Mouse (Mus musculus): ENCODE results near the gene Vipr1.
A peak's percentile ranks its signal among the peaks of the same experiment; 100 is the strongest.

The Vipr1 gene

GRCm38 (mm10) chr9:121633306-121633705 lies 9.2 kb upstream of the Vipr1 start:
- no peak for DNase-seq (ENCODE audit: low read depth)

DNA sequence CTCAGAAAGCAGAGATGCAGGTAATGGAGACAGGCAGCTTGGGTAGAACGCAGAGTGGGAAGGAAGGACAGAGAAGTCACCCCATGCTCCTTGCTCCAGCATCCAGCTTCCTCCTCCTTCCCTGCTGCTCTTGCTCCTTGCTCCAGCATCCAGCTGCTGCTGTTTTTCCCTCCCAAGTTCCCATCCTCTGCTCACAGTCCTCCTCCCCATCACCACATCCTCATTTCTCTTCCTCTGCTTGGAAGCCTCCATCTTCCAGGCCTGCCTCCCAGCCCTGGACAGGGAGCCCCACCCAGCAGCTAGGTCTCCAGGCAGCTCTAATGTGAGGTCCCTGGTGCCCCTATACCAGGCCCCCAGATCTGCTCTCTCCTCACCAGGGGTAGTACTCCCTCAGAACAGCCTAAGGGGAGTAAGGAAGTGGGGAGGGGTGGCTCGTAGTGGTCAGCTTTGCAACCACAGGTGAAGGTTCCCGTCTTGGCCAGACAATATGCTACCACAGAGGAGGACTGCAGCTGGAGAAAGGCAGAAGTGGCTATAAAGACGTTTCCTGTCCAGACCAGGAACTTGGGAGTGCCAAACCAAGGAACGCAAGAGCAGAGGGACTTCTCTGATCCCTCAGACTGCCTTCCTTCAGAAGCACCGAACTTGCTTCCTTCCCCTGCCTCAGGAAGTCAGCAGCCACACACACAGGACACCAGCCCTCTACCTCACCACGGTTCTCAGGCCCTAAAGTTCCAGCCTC lies 6.5 kb upstream of the Vipr1 start:
- no peak for DNase-seq (ENCODE audit: low read depth)

GRCm38 (mm10) chr9:121639790-121640189 lies 2.7 kb upstream of the Vipr1 start:
- no peak for DNase-seq (ENCODE audit: low read depth)

DNA sequence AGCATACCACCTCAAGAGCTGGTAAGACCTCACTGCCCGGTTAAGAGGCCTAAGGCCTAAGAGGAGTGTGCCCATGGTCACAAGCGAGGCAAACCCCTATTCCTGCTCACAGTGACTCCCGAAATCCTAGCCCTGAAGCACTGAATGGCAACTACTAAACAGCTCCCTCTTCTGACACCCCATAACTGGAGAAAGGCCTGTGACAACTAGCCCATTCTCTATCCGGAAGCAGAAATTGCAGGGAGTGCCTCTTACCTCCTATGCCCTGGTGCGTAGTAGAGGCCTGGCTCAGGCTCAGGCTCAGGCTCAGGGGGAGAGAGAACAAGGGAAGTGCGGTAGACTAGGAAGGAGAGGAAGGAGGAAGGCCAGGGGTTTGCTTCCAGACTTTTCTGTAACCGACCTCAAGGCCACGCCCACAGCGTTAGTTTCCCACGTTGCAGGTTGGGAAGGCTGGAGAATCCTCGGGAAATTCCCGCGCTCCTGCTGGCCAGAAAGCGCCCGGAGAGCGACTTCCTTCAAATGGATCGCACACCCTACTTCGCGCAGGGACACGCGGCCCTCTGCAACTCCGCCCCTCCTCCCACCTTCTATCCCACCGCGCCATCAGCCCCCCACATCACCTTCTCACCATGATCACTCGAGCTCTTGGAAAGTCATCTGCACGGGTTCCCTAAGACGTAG lies 1.1 kb upstream of the Vipr1 start:
- DNase-seq (ENCODE audit: low read depth): peak; percentile 54

DNA sequence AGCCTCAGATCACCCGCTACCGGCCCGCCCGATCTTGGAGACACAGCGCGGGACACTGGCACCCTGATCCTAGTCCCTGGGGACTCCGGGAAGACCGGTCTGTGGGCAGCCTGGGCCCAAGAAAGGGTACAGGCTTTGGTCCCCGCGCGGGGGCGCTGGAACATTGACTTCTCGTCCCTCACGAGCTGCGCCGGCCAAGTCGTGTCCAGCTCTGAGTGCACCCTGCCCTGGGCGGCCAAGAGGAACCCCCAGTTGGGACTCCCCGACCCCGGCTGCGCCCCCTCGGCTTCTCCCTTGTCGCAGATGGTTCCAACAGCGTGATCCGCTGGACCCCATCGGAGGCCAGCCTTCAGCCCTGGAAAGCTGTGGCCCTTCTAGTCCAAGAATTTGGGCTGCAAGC lies 515 bp upstream of the Vipr1 start, which contains the start of gene Lyzl4:
Gene Lyzl4, minus strand, starts transcription at position 96 of the 400 bp plus-strand sequence.
- peak; percentile 84 for DNase-seq (ENCODE audit: low read depth)

DNA sequence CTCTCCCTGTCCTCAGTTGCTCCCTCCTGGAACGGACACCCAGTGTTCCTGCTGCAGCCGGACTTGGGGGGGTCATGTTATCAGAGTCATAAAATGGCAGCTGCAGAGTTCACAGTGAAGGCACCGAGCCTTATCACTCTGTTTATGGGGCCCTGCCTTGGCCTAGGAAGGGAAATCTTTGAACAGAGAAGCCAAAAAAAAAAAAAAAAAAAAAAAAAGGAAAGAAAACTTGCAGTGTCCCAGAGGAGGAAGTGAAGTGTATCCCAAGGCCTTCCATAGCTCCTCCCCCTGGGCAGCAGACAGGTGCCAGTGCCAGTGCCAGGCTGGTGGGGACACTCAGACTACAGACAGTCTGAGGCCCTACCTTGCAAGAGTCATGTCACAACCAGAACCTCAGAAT lies 2.3 kb downstream of the Vipr1 start:
- DNase-seq (ENCODE audit: low read depth): no peak

GRCm38 (mm10) chr9:121647026-121647425 lies 4.5 kb downstream of the Vipr1 start:
- DNase-seq (ENCODE audit: low read depth): peak; percentile 66

DNA sequence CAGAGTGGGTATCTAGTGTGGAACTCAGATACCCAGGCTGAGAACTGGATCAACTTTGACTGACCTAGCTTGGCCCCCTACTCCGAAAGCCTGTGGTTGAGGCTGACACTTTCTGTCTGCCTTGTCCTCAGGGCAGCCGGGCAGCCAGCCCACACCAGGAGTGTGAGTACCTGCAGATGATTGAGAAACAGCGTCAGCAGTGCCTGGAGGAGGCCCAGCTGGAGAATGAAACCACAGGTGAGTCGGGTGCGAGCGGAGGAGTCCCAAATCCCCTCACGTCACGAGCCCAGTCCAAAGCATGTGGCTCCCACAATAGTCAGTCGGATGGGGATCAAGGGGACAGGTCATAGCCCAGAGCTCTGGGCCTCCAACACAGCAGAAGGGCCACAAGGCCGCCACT lies 11.2 kb downstream of the Vipr1 start:
- DNase-seq (ENCODE audit: low read depth): no peak

DNA sequence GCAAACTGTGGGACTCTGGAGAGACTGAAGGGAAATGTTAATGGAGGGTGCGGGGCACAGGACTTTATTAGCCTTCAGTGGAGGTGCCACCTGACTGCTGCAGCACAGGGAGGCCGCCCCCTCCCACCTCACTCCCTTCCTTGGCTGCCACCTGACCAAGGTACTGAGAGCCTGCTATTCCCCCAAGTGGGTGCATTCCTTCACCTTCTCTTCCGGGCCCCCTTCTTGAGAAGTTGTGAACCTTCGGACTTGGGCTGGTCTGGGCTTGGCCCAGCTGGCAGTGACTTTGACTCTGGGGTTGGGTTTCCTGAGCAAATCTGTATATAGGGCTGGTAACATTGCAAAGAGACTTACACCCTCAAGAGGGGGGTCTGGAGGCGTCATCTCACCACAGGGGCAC lies 13.8 kb downstream of the Vipr1 start:
- no peak for DNase-seq (ENCODE audit: low read depth)

GRCm38 (mm10) chr9:121657143-121657542 lies 14.6 kb downstream of the Vipr1 start:
- no peak for DNase-seq (ENCODE audit: low read depth)

GRCm38 (mm10) chr9:121658248-121658647 lies 15.7 kb downstream of the Vipr1 start:
- DNase-seq (ENCODE audit: low read depth): no peak

- DNase-seq (ENCODE audit: low read depth): no peak
These were observed 17.3 kb downstream of the Vipr1 start for GRCm38 (mm10) chr9:121659791-121660190.

- no peak for DNase-seq (ENCODE audit: low read depth)
These were observed 21.0 kb downstream of the Vipr1 start for GRCm38 (mm10) chr9:121663467-121663866.

GRCm38 (mm10) chr9:121664104-121664503 lies 21.6 kb downstream of the Vipr1 start:
- no peak for DNase-seq (ENCODE audit: low read depth)

DNA sequence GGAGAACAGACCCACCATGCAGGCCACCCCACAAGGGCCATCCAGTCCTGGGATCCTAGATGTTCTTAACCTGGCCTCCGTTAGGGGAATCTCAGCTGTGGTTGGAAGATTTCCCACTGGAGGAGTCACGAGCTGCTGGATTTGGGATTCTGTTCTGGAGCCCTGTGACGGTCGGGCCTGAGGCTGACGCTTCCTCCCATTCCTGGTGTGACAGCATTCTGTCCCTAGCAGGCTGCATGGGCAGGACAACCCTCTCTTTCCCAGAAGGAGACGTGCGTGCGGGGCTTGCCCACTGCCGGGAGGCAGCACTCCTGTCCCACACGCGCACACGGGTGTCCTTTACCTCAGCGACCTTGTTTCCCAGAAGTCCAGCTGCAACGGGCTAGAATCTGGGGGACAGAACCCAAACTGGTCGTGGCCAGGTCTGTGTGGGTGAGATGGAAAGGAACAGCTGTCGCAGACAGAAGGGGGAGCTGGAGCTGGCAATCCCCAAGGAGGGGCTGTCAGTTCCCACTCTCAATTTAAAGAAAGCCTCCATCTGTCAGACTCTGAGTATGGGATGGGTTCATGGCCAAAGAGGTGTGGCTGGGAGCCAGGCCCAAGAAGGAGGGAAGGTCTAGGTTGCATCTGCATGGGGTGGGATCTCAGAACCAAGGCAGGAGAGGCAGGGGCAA lies 24.6 kb downstream of the Vipr1 start:
- no peak for DNase-seq (ENCODE audit: low read depth)

GRCm38 (mm10) chr9:121667822-121668221 lies 25.3 kb downstream of the Vipr1 start:
- DNase-seq (ENCODE audit: low read depth): no peak

DNA sequence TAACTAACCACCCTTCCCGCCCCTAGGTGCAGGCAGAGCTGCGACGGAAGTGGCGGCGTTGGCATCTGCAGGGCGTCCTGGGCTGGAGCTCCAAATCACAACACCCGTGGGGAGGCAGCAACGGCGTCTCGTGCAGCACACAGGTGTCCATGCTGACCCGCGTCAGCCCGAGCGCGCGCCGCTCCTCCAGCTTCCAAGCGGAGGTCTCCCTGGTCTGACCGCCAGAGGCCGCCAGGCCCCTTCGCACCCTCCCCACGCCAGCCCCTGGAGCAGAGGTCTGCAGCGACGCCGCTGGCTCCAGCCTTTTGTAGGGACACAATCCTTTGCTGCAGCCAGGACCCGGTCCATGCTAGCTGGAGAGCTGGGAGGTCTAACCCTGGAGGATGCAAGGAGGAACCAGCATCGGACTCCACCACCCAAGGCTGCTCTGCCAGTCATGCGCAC lies 26.9 kb downstream of the Vipr1 start:
- peak; percentile 67 for DNase-seq (ENCODE audit: low read depth)

DNA sequence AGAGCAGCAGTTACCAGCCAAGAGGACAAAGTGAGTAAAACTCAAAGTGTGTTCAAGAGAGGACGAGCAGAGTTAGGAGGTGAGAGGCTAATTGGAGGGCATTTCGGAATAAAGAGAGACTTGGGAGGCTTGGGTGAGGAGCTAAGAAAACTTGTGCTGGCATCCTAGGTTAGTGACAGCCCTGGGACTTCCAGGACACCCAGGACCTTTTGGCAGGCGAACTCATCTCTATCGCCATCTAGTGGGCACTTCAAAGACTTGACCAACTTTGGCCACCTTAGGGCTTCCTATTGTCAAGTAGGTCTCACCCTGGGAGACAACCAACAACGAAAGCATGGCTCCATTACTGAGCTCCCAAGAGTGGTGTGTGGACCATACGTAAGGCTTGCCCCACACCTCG lies 28.8 kb downstream of the Vipr1 start:
- peak; percentile 73 for DNase-seq (ENCODE audit: low read depth)

DNA sequence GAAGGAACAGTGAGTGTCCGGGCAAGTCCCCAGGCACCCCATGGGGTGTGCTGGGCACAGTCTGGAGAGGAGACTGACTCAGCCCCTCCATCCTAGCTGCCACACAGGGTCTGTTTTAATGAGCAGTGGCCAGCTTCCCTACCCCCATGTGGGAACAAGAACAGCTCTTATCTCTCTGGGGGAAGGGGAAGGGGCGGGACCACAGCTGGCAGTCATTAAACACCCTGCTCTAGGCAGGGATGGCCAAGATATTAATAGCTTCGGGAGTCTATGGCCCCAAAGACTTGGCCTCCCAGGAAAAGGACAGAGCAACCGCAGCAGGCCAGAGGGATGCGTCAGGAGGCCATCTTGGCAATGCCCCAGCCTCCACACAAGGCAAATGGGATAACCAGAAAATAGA lies 29.8 kb downstream of the Vipr1 start:
- DNase-seq (ENCODE audit: low read depth): peak; percentile 16

- peak; percentile 22 for DNase-seq (ENCODE audit: low read depth)
These were observed 31.2 kb downstream of the Vipr1 start for GRCm38 (mm10) chr9:121673716-121674115.

DNA sequence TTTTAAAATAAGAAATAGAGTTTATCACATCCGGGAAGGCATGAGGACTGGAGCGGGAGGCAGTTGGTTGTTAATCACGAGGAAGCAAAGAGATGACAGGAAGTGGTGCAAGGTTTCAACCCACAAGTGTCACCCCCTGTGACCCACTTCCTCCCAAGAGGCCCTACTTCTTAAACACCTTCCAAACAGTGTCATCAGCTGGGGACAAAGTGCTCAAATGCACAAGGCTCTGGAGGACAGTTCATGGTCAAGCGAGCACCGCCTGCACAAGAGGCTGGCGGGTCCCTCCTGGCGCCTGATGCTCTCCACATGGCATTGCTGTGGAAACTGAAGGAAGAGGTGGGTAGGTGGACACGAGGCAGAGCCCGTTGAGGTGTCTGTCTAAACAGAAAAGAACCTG lies 32.5 kb downstream of the Vipr1 start:
- DNase-seq (ENCODE audit: low read depth): peak; percentile 88

- DNase-seq (ENCODE audit: low read depth): no peak
These were observed 33.0 kb downstream of the Vipr1 start for GRCm38 (mm10) chr9:121675556-121675955.

- DNase-seq (ENCODE audit: low read depth): peak; percentile 56
These were observed 34.6 kb downstream of the Vipr1 start for GRCm38 (mm10) chr9:121677069-121677468.
